Mouse (Mus musculus) liver, postnatal 0 days (tissue): ENCODE measurements at regions not wholly inside any gene's neighbourhood (a gene's known extent, or its start where the extent isn't known, plus 50 kb on each side); places are given as distances from the start of the nearest gene placed in this dataset.

Source experiments
- CTCF ChIP-seq: sonication (generic); IDR thresholded peaks from 2 replicates; pipeline ENCODE4 v1.5.1; 2016; ENCODE audit warnings: antibody characterized with exemption, low read depth
- EP300 ChIP-seq: IDR thresholded peaks from 2 replicates; pipeline ENCODE4 v1.6.1; 2016; ENCODE audit warnings: antibody characterized with exemption, low read depth, mild to moderate bottlenecking

GRCm38 (mm10) chr16:76200801-76201728 is 172.6 kb downstream of the Nrip1 start:
- TF ChIP-seq EP300, result no peak
- no peak for TF ChIP-seq CTCF
